Mouse (Mus musculus) forebrain, embryonic 11.5 days (tissue): ENCODE measurements around the gene Epm2a. TPM values are rescaled to one million over a fixed set of nuclear protein-coding genes. Genes with fewer than 3 reads are reported as not detected.
A peak's percentile ranks its signal among the peaks of the same experiment; 100 is the strongest.
"Not testable (repeated sequence)": the region's sequence is repeated elsewhere in the genome, so short reads cannot be mapped to it uniquely, and the experiment has no call there.

Experiments used
- ATAC-seq: fragments of 200-750 bp; cut with Nextera tagmentation; replicated peaks from 2 replicates; pipeline ENCODE4 v1.8.0; 2017; ENCODE audit warnings: moderate TSS enrichment; ENCODE audit not compliant: low FRiP score
- DNase-seq: peaks from one replicate; pipeline ENCODE4 v3.0.0-alpha.2; 2017; ENCODE audit warnings: low spot score
- H3K27ac ChIP-seq: fragments of 300-500 bp; sonication (generic); 2 replicates; pipeline ENCODE4 v1.5.1; 2014; ENCODE audit warnings: low read depth, low read length
- H3K27me3 ChIP-seq: fragments of 300-500 bp; sonication (generic); 2 replicates; pipeline ENCODE4 v1.6.1; 2014; ENCODE audit warnings: mild to moderate bottlenecking, low read length, mixed read lengths; ENCODE audit not compliant: control insufficient read depth, insufficient read depth
- H3K36me3 ChIP-seq: fragments of 300-500 bp; sonication (generic); 2 replicates; pipeline ENCODE4 v1.6.1; 2014; ENCODE audit warnings: mild to moderate bottlenecking, low read length, moderate library complexity, mixed read lengths; ENCODE audit not compliant: control insufficient read depth, insufficient read depth
- H3K4me1 ChIP-seq: fragments of 300-500 bp; sonication (generic); replicated peaks from 2 replicates; pipeline ENCODE4 v1.6.1; 2014; ENCODE audit warnings: low read length, mixed read lengths; ENCODE audit not compliant: control insufficient read depth, insufficient read depth
- H3K4me2 ChIP-seq: fragments of 300-500 bp; sonication (generic); 2 replicates; pipeline ENCODE4 v1.6.1; 2014; ENCODE audit warnings: low read depth, mild to moderate bottlenecking, low read length, moderate library complexity, mixed read lengths; ENCODE audit not compliant: severe bottlenecking
- H3K4me3 ChIP-seq: fragments of 300-500 bp; sonication (generic); 2 replicates; pipeline ENCODE4 v1.5.1; 2014; ENCODE audit warnings: low read depth, low read length
- H3K9ac ChIP-seq: fragments of 300-500 bp; sonication (generic); 2 replicates; pipeline ENCODE4 v1.6.1; 2014; ENCODE audit warnings: low read length
- H3K9me3 ChIP-seq: fragments of 300-500 bp; sonication (generic); 2 replicates; pipeline ENCODE4 v1.6.1; 2016; ENCODE audit warnings: low read length, mixed read lengths; ENCODE audit not compliant: control insufficient read depth
- WGBS: fragments of 180-500 bp; shearing (Covaris S2); extraction: QIAGEN DNeasy Blood & Tissue Kit; methylation state at CpG from one replicate; pipeline ENCODE4 v1.1.7; 2014; 5-methylcytosine and 5-hydroxymethylcytosine counted together
- polyA plus RNA-seq: library from polyadenylated mRNA; unstranded; fragments of >200 nt; fragmentation: Nextera tagmentation; extraction: Ambion mirVana; gene quantifications from 2 replicates; pipeline ENCODE4 v1.2.1, GENCODE M21; 2014

Epm2a gene
- polyA plus RNA-seq, 1 experiment from 2014 or later = 0.63 TPM

- H3K27ac ChIP-seq = no peak overlapping the region
- ATAC-seq (no peak), DNase-seq (no peak)
- no peak overlapping the region for H3K4me2 ChIP-seq
- no peaks in the 10 kb centered on the region for H3K9me3 ChIP-seq
- H3K4me3 ChIP-seq = no peak overlapping the region
- H3K4me1 ChIP-seq = no peaks in the 10 kb centered on the region
- H3K27me3 ChIP-seq = no peaks in the 10 kb centered on the region
- no peak overlapping the region for H3K9ac ChIP-seq
- 89% methylated on average over 7 of the region's 7 CpGs for WGBS
- H3K36me3 ChIP-seq = no peaks in the 10 kb centered on the region
These were observed 20.9 kb upstream of the Epm2a start for GRCm38 (mm10) chr10:11322316-11322715.

GRCm38 (mm10) chr10:11323202-11323898 is 19.9 kb upstream of the Epm2a start:
- Histone ChIP-seq H3K4me2 (no peak overlapping the region), H3K27ac (no peak overlapping the region), H3K4me1 (no peaks in the 10 kb centered on the region), H3K36me3 (no peaks in the 10 kb centered on the region), H3K9ac (no peak overlapping the region), H3K27me3 (no peaks in the 10 kb centered on the region), H3K9me3 (no peaks in the 10 kb centered on the region), H3K4me3 (no peak overlapping the region)
- no peak for ATAC-seq
- DNase-seq = no peak
- WGBS = 77% methylated on average over 4 of the region's 4 CpGs

GRCm38 (mm10) chr10:11326526-11326925 is 16.7 kb upstream of the Epm2a start:
- no peak for ATAC-seq
- no peak overlapping the region for H3K27ac ChIP-seq
- no peaks in the 10 kb centered on the region for H3K4me1 ChIP-seq
- no peaks in the 10 kb centered on the region for H3K9me3 ChIP-seq
- no peak overlapping the region for H3K9ac ChIP-seq
- H3K4me3 ChIP-seq = no peak overlapping the region
- H3K27me3 ChIP-seq = no peaks in the 10 kb centered on the region
- no peak overlapping the region for H3K4me2 ChIP-seq
- no peaks in the 10 kb centered on the region for H3K36me3 ChIP-seq
- DNase-seq = no peak
- WGBS = 86% methylated on average over 3 of the region's 3 CpGs

- no peak for DNase-seq
- Histone ChIP-seq H3K4me1 (no peaks in the 10 kb centered on the region), H3K27me3 (no peaks in the 10 kb centered on the region), H3K4me2 (no peak overlapping the region), H3K27ac (no peak overlapping the region), H3K4me3 (no peak overlapping the region), H3K36me3 (no peaks in the 10 kb centered on the region), H3K9me3 (no peaks in the 10 kb centered on the region), H3K9ac (no peak overlapping the region)
- WGBS = 85% methylated on average over 18 of the region's 18 CpGs
- no peak for ATAC-seq
These were observed 1.6 kb downstream of the Epm2a start for GRCm38 (mm10) chr10:11344536-11345468.

- H3K36me3 ChIP-seq, H3K9ac ChIP-seq, ATAC-seq, H3K4me3 ChIP-seq, H3K9me3 ChIP-seq, H3K27me3 ChIP-seq, H3K4me1 ChIP-seq, H3K27ac ChIP-seq, DNase-seq, H3K4me2 ChIP-seq: not testable (repeated sequence)
- WGBS = 82% methylated on average over 3 of the region's 3 CpGs
These were observed 7.2 kb downstream of the Epm2a start for GRCm38 (mm10) chr10:11350243-11350974.

- DNase-seq (no peak), ATAC-seq (no peak)
- no peak overlapping the region for H3K4me2 ChIP-seq
- no peak overlapping the region for H3K9ac ChIP-seq
- no peaks in the 10 kb centered on the region for H3K27me3 ChIP-seq
- H3K27ac ChIP-seq = no peak overlapping the region
- 85% methylated on average over 6 of the region's 8 CpGs for WGBS
- H3K4me1 ChIP-seq = no peaks in the 10 kb centered on the region
- H3K4me3 ChIP-seq = no peak overlapping the region
- no peaks in the 10 kb centered on the region for H3K9me3 ChIP-seq
- no peaks in the 10 kb centered on the region for H3K36me3 ChIP-seq
These were observed 11.4 kb downstream of the Epm2a start for GRCm38 (mm10) chr10:11354609-11355008.

- ATAC-seq = peak; percentile 30; the same call in 1 of the 2 replicates
These were observed 18.9 kb downstream of the Epm2a start for GRCm38 (mm10) chr10:11361985-11362692.

GRCm38 (mm10) chr10:11362896-11363487 is 19.8 kb downstream of the Epm2a start:
- Histone ChIP-seq H3K9me3 (no peaks in the 10 kb centered on the region), H3K36me3 (no peaks in the 10 kb centered on the region), H3K27ac (no peak overlapping the region), H3K4me3 (no peak overlapping the region), H3K9ac (no peak overlapping the region), H3K4me1 (no peaks in the 10 kb centered on the region), H3K4me2 (no peak overlapping the region), H3K27me3 (no peaks in the 10 kb centered on the region)
- WGBS = 81% methylated on average over 12 of the region's 12 CpGs
- DNase-seq (no peak), ATAC-seq (0 out of 2 replicates have a peak, but pooled peaks have one; percentile 36)

More at GRCm38 (mm10) chr10:11361985-11362692, 18.9 kb downstream of the Epm2a start:
- no peak overlapping the region for H3K9ac ChIP-seq
- no peak overlapping the region for H3K27ac ChIP-seq
- no peak overlapping the region for H3K4me2 ChIP-seq
- DNase-seq = no peak
- 62% methylated on average over 5 of the region's 5 CpGs for WGBS
- no peaks in the 10 kb centered on the region for H3K27me3 ChIP-seq
- no peak overlapping the region for H3K4me3 ChIP-seq
- H3K9me3 ChIP-seq = no peaks in the 10 kb centered on the region
- no peaks in the 10 kb centered on the region for H3K36me3 ChIP-seq
- H3K4me1 ChIP-seq = no peaks in the 10 kb centered on the region
